Mouse (Mus musculus) cerebellum, postnatal 4 days (tissue): ENCODE results near the gene Ophn1.

Experiments
- DNase-seq, 2 experiments: peaks; one replicate each; pipeline ENCODE4 v3.0.0; 2022; ENCODE audit warnings: low spot score in 2 of 2, mixed read lengths in 1 of 2

Gene Ophn1

DNA sequence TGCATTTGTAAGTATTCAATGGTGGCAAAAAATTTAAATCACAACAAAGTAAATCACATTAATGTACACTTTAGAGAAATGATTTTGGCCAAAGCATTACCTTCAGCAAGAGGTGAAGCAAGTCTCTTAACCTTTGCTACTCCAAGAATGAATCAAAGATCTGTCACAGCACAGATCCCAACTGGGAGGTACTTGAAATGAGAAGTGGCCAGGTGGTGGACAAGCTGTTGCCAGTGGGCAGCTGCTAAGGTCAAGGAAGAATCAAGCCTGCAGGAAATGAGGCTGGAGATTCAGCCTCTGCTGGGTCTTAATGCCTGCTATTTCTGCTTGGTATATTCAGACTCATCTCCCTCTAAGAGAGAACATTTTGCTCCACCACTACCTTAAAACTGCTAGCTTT lies 87.0 kb downstream of the Ophn1 start:
- no peak for DNase-seq

GRCm38 (mm10) chrX:98774247-98774950 lies 116.4 kb downstream of the Ophn1 start:
- no peak for DNase-seq

GRCm38 (mm10) chrX:98755089-98755488 lies 135.7 kb downstream of the Ophn1 start:
- DNase-seq: no peak

DNA sequence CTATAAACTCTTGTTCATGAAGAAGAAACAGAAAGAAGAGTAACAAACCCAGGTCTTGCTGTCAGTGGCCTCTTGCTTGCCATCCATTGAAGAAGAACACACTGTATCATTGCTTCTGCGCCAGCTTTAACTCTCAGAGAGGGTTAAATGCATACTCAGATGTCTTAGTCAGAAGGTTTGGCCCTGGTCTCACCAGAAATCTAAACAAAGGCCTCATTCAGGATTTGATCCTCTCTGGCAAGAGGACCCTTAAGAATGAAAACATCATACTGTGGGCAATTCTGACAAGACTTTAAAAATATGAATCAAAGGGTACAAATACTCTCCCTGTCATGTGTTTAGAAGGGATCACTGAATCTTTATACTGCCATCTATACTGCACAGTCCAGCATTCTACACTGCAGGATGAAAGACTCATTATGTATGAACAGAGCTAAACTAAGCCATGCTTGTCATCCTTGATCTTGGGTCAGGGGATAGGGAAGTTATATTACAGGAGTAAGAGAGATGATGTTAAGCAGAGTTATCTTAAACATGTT lies 139.5 kb downstream of the Ophn1 start:
- DNase-seq: no peak

- no peak for DNase-seq
Measured at GRCm38 (mm10) chrX:98736758-98737157, 154.1 kb downstream of the Ophn1 start.

GRCm38 (mm10) chrX:98722991-98723390 lies 167.8 kb downstream of the Ophn1 start:
- no peak for DNase-seq

- DNase-seq: no peak
Measured at GRCm38 (mm10) chrX:98707766-98708165, 183.1 kb downstream of the Ophn1 start.

DNA sequence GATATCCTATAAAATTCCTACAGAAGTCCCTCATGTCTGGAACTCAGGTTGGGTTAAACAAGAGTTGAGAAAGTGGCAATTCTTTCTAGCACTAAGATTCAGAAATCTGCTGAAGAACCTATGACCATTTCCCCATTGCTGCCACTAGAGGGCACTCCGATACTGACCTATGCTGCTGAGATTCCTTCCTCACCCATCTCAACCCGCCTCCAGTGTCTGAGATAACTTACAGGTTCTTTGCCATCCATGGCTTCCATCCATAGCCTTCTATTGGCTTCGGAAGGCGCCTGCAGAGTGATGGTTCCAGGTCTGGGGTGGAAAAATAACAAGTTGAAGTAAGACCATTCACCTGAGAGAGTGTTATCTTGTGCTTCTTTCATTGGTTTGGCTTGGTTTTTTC lies 189.2 kb downstream of the Ophn1 start:
- DNase-seq: peak; percentile 22 to 47

- no peak for DNase-seq
Measured at GRCm38 (mm10) chrX:98682603-98683002, 208.2 kb downstream of the Ophn1 start.

DNA sequence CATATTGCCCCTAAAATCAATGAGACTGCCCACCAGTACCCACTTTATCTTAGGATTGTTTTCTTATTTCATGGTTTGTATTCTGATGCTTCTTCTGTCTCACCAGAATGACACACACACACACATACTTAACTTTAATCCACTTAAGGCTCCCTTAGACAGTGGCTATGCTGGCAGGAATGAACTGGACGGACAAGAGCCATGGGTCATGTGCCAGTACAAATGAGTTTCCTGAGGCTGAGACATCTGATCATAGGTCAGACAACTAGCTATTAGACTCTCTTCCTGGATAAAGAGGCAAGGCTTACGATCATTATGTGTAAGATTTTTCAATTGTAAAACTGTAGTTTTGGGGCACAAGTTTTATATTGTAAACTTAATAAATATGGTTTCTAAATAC lies 209.5 kb downstream of the Ophn1 start:
- DNase-seq: no peak

DNA sequence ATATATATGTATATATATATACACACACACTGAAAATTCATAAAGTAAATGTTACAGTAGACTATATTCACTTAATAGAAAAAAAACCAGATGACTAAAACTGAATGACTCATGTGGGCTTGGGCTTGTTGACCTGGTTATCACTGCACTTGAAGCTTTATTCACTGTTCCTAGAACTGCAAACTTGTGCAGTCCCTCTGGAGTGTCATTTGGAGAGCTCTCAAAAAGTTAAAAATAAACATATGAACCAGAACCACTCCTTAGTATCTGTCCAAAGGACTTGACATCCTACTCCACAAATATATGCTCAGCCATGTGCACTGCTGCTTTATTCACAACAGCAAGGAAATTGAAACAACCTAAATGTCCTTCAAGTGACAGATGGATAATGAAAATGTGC lies 219.8 kb downstream of the Ophn1 start:
- no peak for DNase-seq

- no peak for DNase-seq
Measured at GRCm38 (mm10) chrX:98651431-98651830, 239.4 kb downstream of the Ophn1 start.

GRCm38 (mm10) chrX:98628666-98629404 lies 262.0 kb downstream of the Ophn1 start:
- no peak for DNase-seq

GRCm38 (mm10) chrX:98618865-98619264 lies 272.0 kb downstream of the Ophn1 start:
- DNase-seq: peak in 1 of 2 experiments; percentile 32

DNA sequence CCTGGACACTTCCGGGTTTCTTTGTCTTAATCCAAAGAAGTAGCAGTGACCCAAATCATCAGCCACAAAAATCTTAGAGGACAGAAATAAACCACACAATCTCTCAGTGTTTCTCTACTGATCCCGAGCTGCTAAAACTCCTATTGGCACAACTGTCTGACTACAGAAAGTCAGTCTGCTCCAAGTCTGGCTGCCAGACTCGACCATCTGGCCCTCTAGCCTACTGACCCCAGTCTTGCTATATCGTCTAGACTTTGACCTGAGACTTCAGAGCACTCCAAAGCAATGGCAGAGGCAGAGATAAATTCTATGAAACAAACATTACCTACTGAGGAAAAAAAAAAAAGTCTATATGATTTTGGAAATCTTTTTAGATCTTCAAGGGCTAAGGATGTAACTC lies 273.4 kb downstream of the Ophn1 start:
- no peak for DNase-seq

GRCm38 (mm10) chrX:98574201-98574600 lies 316.6 kb downstream of the Ophn1 start:
- DNase-seq: no peak

GRCm38 (mm10) chrX:98546458-98546857 lies 344.4 kb downstream of the Ophn1 start:
- DNase-seq: no peak

DNA sequence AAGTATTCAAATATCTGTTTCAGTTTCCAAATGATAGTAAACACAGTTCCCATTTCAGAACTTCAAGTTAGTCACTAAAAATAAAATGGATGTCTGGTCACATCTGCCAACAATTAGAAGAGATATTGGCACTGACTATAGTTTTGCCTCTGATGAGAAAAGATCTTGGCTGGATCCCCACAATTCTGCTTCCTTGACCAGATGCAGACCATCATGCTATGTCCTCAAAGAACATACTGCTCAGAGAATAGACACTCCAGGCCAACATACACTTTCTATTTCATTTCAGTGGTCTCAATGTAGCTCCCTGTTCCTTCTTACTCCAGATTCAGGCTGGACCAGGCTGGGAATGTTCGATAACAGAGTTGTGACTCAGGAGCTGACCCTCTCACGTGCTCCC lies 375.5 kb downstream of the Ophn1 start:
- no peak for DNase-seq

GRCm38 (mm10) chrX:98514359-98514904 lies 376.4 kb downstream of the Ophn1 start:
- DNase-seq: no peak
